ENCODE assay signal across 10 mouse cellular contexts in the genomic region with DNA sequence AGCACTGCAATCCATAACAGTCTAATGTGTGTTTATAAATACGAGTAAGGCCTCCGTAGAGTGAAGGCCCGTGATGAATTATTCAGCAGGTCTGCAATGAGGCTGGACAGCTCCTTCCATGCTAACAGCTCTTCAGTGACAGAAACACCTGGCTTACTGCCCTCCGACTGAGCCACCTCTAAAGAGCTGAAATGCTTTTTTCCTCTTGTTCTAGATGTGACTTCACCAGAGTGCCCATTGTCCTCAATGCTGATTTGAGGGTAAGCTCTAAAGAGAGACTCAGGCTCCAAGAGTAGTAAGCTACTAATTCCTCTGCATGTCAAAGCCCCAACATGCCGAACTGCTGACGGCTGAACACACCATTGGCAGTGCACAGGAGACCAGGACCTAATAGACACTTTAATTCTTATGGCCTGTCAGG.
DNase-seq lines count a peak whose midpoint lies in the region; ATAC-seq and TF ChIP-seq lines count a peak whose summit lies in the region.
"Had no signal": no experiment of that assay in that cellular context is flagged by ENCODE, and none has a peak within 500 bp of the region (broad histone marks: within the 10 kb centered on the region; RNA-seq: fewer than 3 reads in every experiment).

No protein-coding gene starts in this region.

- intact Hi-C loops in gastrocnemius, postnatal 36 days (cut with DNase I): no loop called here

- H3K4me2 ChIP-seq in hindbrain, embryonic 12.5 days (replicated peaks): no peak overlapping the region
- H3K4me2 ChIP-seq in hindbrain, embryonic 14.5 days (replicated peaks): no peak overlapping the region
- peak overlapping the region; percentile 7; the same call in 1 of the 2 replicates for H3K4me2 ChIP-seq in midbrain, postnatal 0 days (ENCODE audit: low read depth, low read length, poor library complexity, severe bottlenecking)
- H3K4me2 ChIP-seq: kidney, embryonic 15.5 days had no signal

- no peaks in the 10 kb centered on the region for H3K36me3 ChIP-seq in hindbrain, embryonic 12.5 days
- no peaks in the 10 kb centered on the region for H3K36me3 ChIP-seq in hindbrain, embryonic 14.5 days (replicated peaks; ENCODE audit: control insufficient read depth, insufficient read depth)
- H3K36me3 ChIP-seq in midbrain, postnatal 0 days (ENCODE audit: insufficient read depth, low read length): no peaks in the 10 kb centered on the region
- H3K36me3 ChIP-seq: kidney, embryonic 15.5 days had no signal

- no peak overlapping the region for H3K4me3 ChIP-seq in hindbrain, embryonic 12.5 days
- no peak overlapping the region for H3K4me3 ChIP-seq in hindbrain, embryonic 14.5 days (replicated peaks; ENCODE audit: low read length)
- no peak overlapping the region for H3K4me3 ChIP-seq in midbrain, postnatal 0 days (ENCODE audit: low read depth, low read length)
- H3K4me3 ChIP-seq: kidney, embryonic 15.5 days had no signal

- H3K27me3 ChIP-seq in hindbrain, embryonic 12.5 days: no peaks in the 10 kb centered on the region
- no peaks in the 10 kb centered on the region for H3K27me3 ChIP-seq in hindbrain, embryonic 14.5 days (ENCODE audit: control insufficient read depth, insufficient read depth, low read length)
- no peaks in the 10 kb centered on the region for H3K27me3 ChIP-seq in midbrain, postnatal 0 days (ENCODE audit: insufficient read depth, low read length)
- H3K27me3 ChIP-seq: kidney, embryonic 15.5 days had no signal

- ATAC-seq in hindbrain, embryonic 12.5 days (ENCODE audit: low FRiP score): peak; percentile 56; the same call in 1 of the 2 replicates
- no peak for ATAC-seq in hindbrain, embryonic 14.5 days (ENCODE audit: low FRiP score)
- no peak for ATAC-seq in midbrain, postnatal 0 days (ENCODE audit: low FRiP score)
- ATAC-seq: liver, postnatal 0 days had no signal

- peaks cover 6% of the 10 kb centered on the region for H3K4me1 ChIP-seq in hindbrain, embryonic 12.5 days
- 0 out of 2 replicates have a peak, but pooled peaks cover 10% of the 10 kb centered on the region for H3K4me1 ChIP-seq in hindbrain, embryonic 14.5 days (replicated peaks; ENCODE audit: control insufficient read depth, insufficient read depth, low read length)
- no peaks in the 10 kb centered on the region for H3K4me1 ChIP-seq in midbrain, postnatal 0 days (ENCODE audit: insufficient read depth, low read length)
- H3K4me1 ChIP-seq: kidney, embryonic 15.5 days had no signal

- DNase-seq in hindbrain, embryonic 14.5 days (ENCODE audit: low spot score): no peak
- DNase-seq in brain, embryonic 14.5 days (ENCODE audit: low read depth): peak; percentile 79
- DNase-seq in embryo, embryonic 11 days: peak; percentile 19
- DNase-seq in midbrain, postnatal 0 days (ENCODE audit: low spot score): peak; percentile 58
- no peak for DNase-seq in kidney, postnatal 4 days
- no peak for DNase-seq in gastrocnemius, postnatal 36 days
- no peak for DNase-seq in heart, postnatal 4 days
- DNase-seq: liver, postnatal 0 days had no signal

- no peak for TF ChIP-seq POLR2A in brain, embryonic 14.5 days (IDR thresholded peaks at IDR 0.05; ENCODE audit: borderline replicate concordance, extremely low read depth, insufficient read depth, insufficient read length, poor library complexity, severe bottlenecking)

- H3K9ac ChIP-seq in hindbrain, embryonic 12.5 days: no peak overlapping the region
- no peak overlapping the region for H3K9ac ChIP-seq in hindbrain, embryonic 14.5 days
- no peak overlapping the region for H3K9ac ChIP-seq in midbrain, postnatal 0 days (replicated peaks; ENCODE audit: low read length, poor library complexity, severe bottlenecking)
- H3K9ac ChIP-seq: kidney, embryonic 15.5 days; liver, postnatal 0 days had no signal

- no peak for TF ChIP-seq CTCF in brain, embryonic 14.5 days (IDR thresholded peaks at IDR 0.05; ENCODE audit: borderline replicate concordance, extremely low read depth, insufficient read depth, insufficient read length)
- no peak for TF ChIP-seq CTCF in midbrain, postnatal 0 days (IDR thresholded peaks at IDR 0.05)

- peak overlapping the region; percentile 66; the same call in 1 of the 2 replicates for H3K27ac ChIP-seq in hindbrain, embryonic 12.5 days
- H3K27ac ChIP-seq in hindbrain, embryonic 14.5 days: no peak overlapping the region; the same call in 1 of the 2 replicates
- H3K27ac ChIP-seq in midbrain, postnatal 0 days (ENCODE audit: low read depth, low read length): no peak overlapping the region
- H3K27ac ChIP-seq: kidney, embryonic 15.5 days had no signal

- WGBS in hindbrain, embryonic 12.5 days: 44% methylated on average over 6 of the region's 6 CpGs
- 32% methylated on average over 6 of the region's 6 CpGs for WGBS in hindbrain, embryonic 14.5 days
- 29% methylated on average over 6 of the region's 6 CpGs for WGBS in midbrain, postnatal 0 days

- H3K9me3 ChIP-seq in hindbrain, embryonic 12.5 days (replicated peaks): no peaks in the 10 kb centered on the region
- no peaks in the 10 kb centered on the region for H3K9me3 ChIP-seq in hindbrain, embryonic 14.5 days (ENCODE audit: control insufficient read depth, low read length)
- no peaks in the 10 kb centered on the region for H3K9me3 ChIP-seq in midbrain, postnatal 0 days (ENCODE audit: low read length)
- H3K9me3 ChIP-seq: kidney, embryonic 15.5 days had no signal

Comparison
In these comparisons a context has a peak if more than half of its experiments do, and no peak if none do; other contexts are left out.
1. DNase-seq: peak in brain, embryonic 14.5 days (single experiment), embryo, embryonic 11 days (single experiment) and midbrain, postnatal 0 days (single experiment); none in hindbrain, embryonic 14.5 days (single experiment), kidney, postnatal 4 days (0 of 2), gastrocnemius, postnatal 36 days (0 of 2) and heart, postnatal 4 days (single experiment).